Mouse (Mus musculus) myocyte (in vitro differentiated cells): ENCODE data around the gene Rimbp2.

Source experiments
- E2F4 ChIP-seq: IDR thresholded peaks from one replicate; pipeline ENCODE4 v1.6.1; 2011; ENCODE audit warnings: mild to moderate bottlenecking, control low read depth, moderate library complexity; ENCODE audit not compliant: insufficient read depth
- MAX ChIP-seq: IDR thresholded peaks from one replicate; pipeline ENCODE4 v1.6.1; 2011; ENCODE audit warnings: low read depth, mild to moderate bottlenecking, control low read depth
- MYOD1 ChIP-seq, 3 experiments: IDR thresholded peaks; one replicate each; pipeline ENCODE4 v1.6.1; 2011; ENCODE audit warnings: control low read depth in 2 of 3, low read depth in 2 of 3, mild to moderate bottlenecking in 2 of 3, moderate library complexity in 1 of 3; ENCODE audit not compliant: insufficient read length in 2 of 3, control insufficient read depth in 1 of 3
- POLR2A ChIP-seq: IDR thresholded peaks from one replicate; pipeline ENCODE4 v1.6.1; 2011; ENCODE audit warnings: low read depth, mild to moderate bottlenecking, control low read depth, moderate library complexity; ENCODE audit not compliant: insufficient read length
- POLR2AphosphoS2 ChIP-seq: IDR thresholded peaks from one replicate; pipeline ENCODE4 v1.6.1; 2011; ENCODE audit warnings: low read depth, control low read depth; ENCODE audit not compliant: insufficient read length
- SRF ChIP-seq: IDR thresholded peaks from one replicate; pipeline ENCODE4 v1.6.1; 2011; ENCODE audit warnings: low read depth; ENCODE audit not compliant: control insufficient read depth, insufficient read length
- TCF12 ChIP-seq: IDR thresholded peaks from one replicate; pipeline ENCODE4 v1.6.1; 2011; ENCODE audit warnings: mild to moderate bottlenecking, control low read depth; ENCODE audit not compliant: poor library complexity, insufficient read depth, severe bottlenecking
- TCF3 ChIP-seq: IDR thresholded peaks from one replicate; pipeline ENCODE4 v1.6.1; 2011; ENCODE audit warnings: low read depth, control low read depth; ENCODE audit not compliant: insufficient read length
- USF1 ChIP-seq: IDR thresholded peaks from one replicate; pipeline ENCODE4 v1.6.1; 2011; ENCODE audit warnings: low read depth, mild to moderate bottlenecking, control low read depth, moderate library complexity

GRCm38 (mm10) chr5:128976266-128976665 is 23.0 kb upstream of the Rimbp2 start:
- no peak for TF ChIP-seq MYOD1 (IDR thresholded peaks at IDR 0.05; ENCODE audit: control insufficient read depth in 1 of 3, insufficient read length in 2 of 3, low read depth in 2 of 3)
- TF ChIP-seq POLR2A, result no peak
- no peak for TF ChIP-seq MAX
- TF ChIP-seq TCF3, result no peak
- TF ChIP-seq SRF, result no peak
- no peak for TF ChIP-seq POLR2AphosphoS2
- TF ChIP-seq TCF12, result no peak
- no peak for TF ChIP-seq E2F4
- no peak for TF ChIP-seq USF1
